11 mouse cellular contexts compared by ENCODE assay signal in genomic region chr3:88630018-88630417, GRCm38 (mm10). TPM values are rescaled to one million over a fixed set of nuclear protein-coding genes. Genes with fewer than 3 reads are reported as not detected.
DNase-seq lines count a peak whose midpoint lies in the region; ATAC-seq and TF ChIP-seq lines count a peak whose summit lies in the region.
"Had no signal": no experiment of that assay in that cellular context is flagged by ENCODE, and none has a peak within 500 bp of the region (broad histone marks: within the 10 kb centered on the region; RNA-seq: fewer than 3 reads in every experiment).

No protein-coding gene starts in this region.

- H3K36me3 ChIP-seq in heart, embryonic 10.5 days = peaks cover 89% of the 10 kb centered on the region
- peaks cover 93% of the 10 kb centered on the region for H3K36me3 ChIP-seq in E14TG2a.4 (ENCODE audit: insufficient read depth, low read length)
- peaks cover 63% of the 10 kb centered on the region for H3K36me3 ChIP-seq in heart, postnatal 0 days (replicated peaks; ENCODE audit: control insufficient read depth, insufficient read depth, low read length)

- peak; percentile 68 for ATAC-seq in heart, postnatal 0 days (ENCODE audit: insufficient read depth, low read depth)
- ATAC-seq: CD4-positive, CD25-positive, alpha-beta regulatory T cell, adult 4 months had no signal

- 40% methylated on average over 9 of the region's 9 CpGs for WGBS in heart, embryonic 10.5 days
- 31% methylated on average over 9 of the region's 9 CpGs for WGBS in heart, postnatal 0 days

- no peak for TF ChIP-seq EP300 in heart, postnatal 0 days (IDR thresholded peaks at IDR 0.05; ENCODE audit: low read depth)

- no peak overlapping the region for H3K9ac ChIP-seq in heart, postnatal 0 days (replicated peaks; ENCODE audit: low read depth, low read length)
- H3K9ac ChIP-seq: neural tube, embryonic 13.5 days had no signal

- no peak for DNase-seq in heart, embryonic 10.5 days (ENCODE audit: low spot score)
- DNase-seq in heart, adult 8-10 months (ENCODE audit: low spot score) = no peak
- DNase-seq in layer of hippocampus, adult 9-11 months = peak; percentile 51
- DNase-seq in layer of hippocampus, adult 8-10 months (ENCODE audit: low spot score in 2 of 2) = no peak
- DNase-seq in heart, postnatal 0 days (ENCODE audit: low spot score) = peak; percentile 58
- DNase-seq in MN1 (ENCODE audit: low spot score) = no peak
- no peak for DNase-seq in ovary, postnatal 14 days (ENCODE audit: low spot score)
- DNase-seq: cerebellum, adult 9-11 months had no signal

- H3K27ac ChIP-seq in heart, embryonic 10.5 days = peak overlapping the region; percentile 74; the same call in 1 of the 2 replicates
- peak overlapping the region; percentile 71 for H3K27ac ChIP-seq in heart, postnatal 0 days (ENCODE audit: low read depth)

- no peak overlapping the region for H3K4me2 ChIP-seq in heart, postnatal 0 days (ENCODE audit: low read depth, low read length)
- H3K4me2 ChIP-seq: neural tube, embryonic 13.5 days had no signal

- peaks cover 78% of the 10 kb centered on the region for H3K4me1 ChIP-seq in heart, embryonic 10.5 days
- peaks cover 98% of the 10 kb centered on the region for H3K4me1 ChIP-seq in E14TG2a.4 (replicated peaks; ENCODE audit: low read depth, low read length)
- peaks cover 63% of the 10 kb centered on the region for H3K4me1 ChIP-seq in heart, postnatal 0 days (ENCODE audit: control insufficient read depth, insufficient read depth)

- H3K9me3 ChIP-seq in heart, embryonic 10.5 days = no peaks in the 10 kb centered on the region
- H3K9me3 ChIP-seq in E14TG2a.4 (ENCODE audit: low read length) = no peaks in the 10 kb centered on the region
- no peaks in the 10 kb centered on the region for H3K9me3 ChIP-seq in heart, postnatal 0 days (replicated peaks; ENCODE audit: control insufficient read depth, low read length)
- H3K9me3 ChIP-seq: neural tube, embryonic 13.5 days had no signal

- H3K27me3 ChIP-seq in heart, embryonic 10.5 days (ENCODE audit: insufficient read depth, poor library complexity, severe bottlenecking) = no peaks in the 10 kb centered on the region
- no peaks in the 10 kb centered on the region for H3K27me3 ChIP-seq in E14TG2a.4 (ENCODE audit: insufficient read depth, low read length)
- H3K27me3 ChIP-seq in heart, postnatal 0 days (ENCODE audit: control insufficient read depth, insufficient read depth, low read length) = no peaks in the 10 kb centered on the region
- H3K27me3 ChIP-seq: neural tube, embryonic 13.5 days had no signal

- H3K4me3 ChIP-seq in heart, embryonic 10.5 days = 0 out of 2 replicates have a peak overlapping the region, but pooled peaks have one; percentile 20
- peak overlapping the region; percentile 35; the same call in 1 of the 2 replicates for H3K4me3 ChIP-seq in E14TG2a.4 (replicated peaks; ENCODE audit: low read length)
- no peak overlapping the region for H3K4me3 ChIP-seq in heart, postnatal 0 days (ENCODE audit: low read depth, low read length)
- H3K4me3 ChIP-seq: neural tube, embryonic 13.5 days had no signal

- no peak for TF ChIP-seq CTCF in E14TG2a.4 (conservative IDR thresholded peaks at IDR 0.05; ENCODE audit: low read length)
- TF ChIP-seq CTCF in heart, postnatal 0 days (IDR thresholded peaks at IDR 0.05; ENCODE audit: low read depth) = no peak

RNA-seq across cellular contexts. Expression of gene Rxfp4, which starts 22.9 kb away (rescaled TPM):
- not detected in 2 replicates for polyA plus RNA-seq in heart, embryonic 10.5 days (2016; fragmentation: Nextera tagmentation; extraction: Ambion mirVana)
- total RNA-seq in heart, adult 8-10 months (2022) = under 1 TPM in 1 of 4 experiments, not detected in 3; 0.23 TPM
- not detected for total RNA-seq in layer of hippocampus, adult 8-10 months (2022)
- not detected in 2 replicates for total RNA-seq in heart, postnatal 0 days (2014; rRNA removed; ENCODE audit: low replicate concordance)
- not detected in 2 replicates for polyA plus RNA-seq in heart, postnatal 0 days (2015; fragmentation: Nextera tagmentation; extraction: Ambion mirVana)
- polyA plus RNA-seq: neural tube, embryonic 13.5 days had no signal

RNA-seq across cellular contexts. Expression of gene Arhgef2, which starts 24.3 kb away (rescaled TPM):
- polyA plus RNA-seq in heart, embryonic 10.5 days (2016; fragmentation: Nextera tagmentation; extraction: Ambion mirVana) = 82.5 and 108 TPM in 2 replicates
- 10 to 100 TPM; 38.8 to 45.9 (median 41.4) TPM for total RNA-seq in heart, adult 8-10 months (2022)
- 100 to 1,000 TPM; 210 to 272 (median 257) TPM for total RNA-seq in layer of hippocampus, adult 8-10 months (2022)
- 81.1 and 146 TPM in 2 replicates for total RNA-seq in heart, postnatal 0 days (2014; rRNA removed; ENCODE audit: low replicate concordance)
- 52.2 and 56.1 TPM in 2 replicates for polyA plus RNA-seq in heart, postnatal 0 days (2015; fragmentation: Nextera tagmentation; extraction: Ambion mirVana)

RNA-seq across cellular contexts. Expression of gene Ssr2, which starts 54.3 kb away (rescaled TPM):
- polyA plus RNA-seq in heart, embryonic 10.5 days (2016; fragmentation: Nextera tagmentation; extraction: Ambion mirVana) = 184 and 207 TPM in 2 replicates
- 10 to 100 TPM; 60.4 to 67.0 (median 64.4) TPM for total RNA-seq in heart, adult 8-10 months (2022)
- total RNA-seq in layer of hippocampus, adult 8-10 months (2022) = 10 to 100 TPM; 86.4 to 96.0 (median 90.1) TPM
- total RNA-seq in heart, postnatal 0 days (2014; rRNA removed; ENCODE audit: low replicate concordance) = 246 and 286 TPM in 2 replicates
- polyA plus RNA-seq in heart, postnatal 0 days (2015; fragmentation: Nextera tagmentation; extraction: Ambion mirVana) = 144 and 146 TPM in 2 replicates

RNA-seq across cellular contexts. Expression of gene Khdc4, which starts 55.6 kb away (rescaled TPM):
- polyA plus RNA-seq in heart, embryonic 10.5 days (2016; fragmentation: Nextera tagmentation; extraction: Ambion mirVana) = 73.3 and 87.3 TPM in 2 replicates
- total RNA-seq in heart, adult 8-10 months (2022) = 10 to 100 TPM; 26.3 to 31.5 (median 27.8) TPM
- total RNA-seq in layer of hippocampus, adult 8-10 months (2022) = 10 to 100 TPM; 47.5 to 69.8 (median 54.1) TPM
- 96.2 and 102 TPM in 2 replicates for total RNA-seq in heart, postnatal 0 days (2014; rRNA removed; ENCODE audit: low replicate concordance)
- 44.4 and 46.2 TPM in 2 replicates for polyA plus RNA-seq in heart, postnatal 0 days (2015; fragmentation: Nextera tagmentation; extraction: Ambion mirVana)

Comparison
In these comparisons a context has a peak if more than half of its experiments do, and no peak if none do; other contexts are left out.
1. DNase-seq: peak in layer of hippocampus, adult 9-11 months (single experiment) and heart, postnatal 0 days (single experiment); none in heart, embryonic 10.5 days (single experiment), heart, adult 8-10 months (single experiment), layer of hippocampus, adult 8-10 months (0 of 2), MN1 (single experiment) and ovary, postnatal 14 days (single experiment).